Mouse (Mus musculus) liver, embryonic 14.5 days (tissue): ENCODE data around the gene Myl9.

Experiments used
- CTCF ChIP-seq: IDR thresholded peaks from 2 replicates; pipeline ENCODE4 v1.5.1; 2016; ENCODE audit warnings: antibody characterized with exemption, low read depth, control low read depth
- EP300 ChIP-seq: IDR thresholded peaks from 2 replicates; pipeline ENCODE4 v1.6.1; 2016; ENCODE audit warnings: antibody characterized with exemption, low read depth

DNA sequence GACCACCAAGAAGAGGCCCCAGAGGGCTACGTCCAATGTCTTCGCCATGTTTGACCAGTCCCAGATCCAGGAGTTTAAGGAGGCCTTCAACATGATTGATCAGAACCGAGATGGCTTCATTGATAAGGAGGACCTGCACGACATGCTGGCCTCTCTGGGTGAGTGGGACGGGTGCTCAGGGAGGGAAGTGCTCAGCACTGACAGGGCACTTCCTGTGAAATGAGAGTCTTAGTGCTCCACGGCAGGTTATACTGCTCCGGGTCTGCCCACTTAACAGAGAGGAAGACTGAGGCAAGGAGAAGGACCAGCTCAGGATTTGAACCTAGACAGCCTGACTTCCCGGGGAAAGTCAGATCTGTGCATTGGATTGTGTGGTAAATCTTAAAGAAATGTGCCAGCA lies 3.4 kb downstream of the Myl9 start:
- TF ChIP-seq CTCF (no peak), EP300 (no peak)
